Mouse (Mus musculus) spleen, postnatal 4 days (tissue): Measurements from ENCODE around the gene Med13l.

Source experiments
- DNase-seq, 2 experiments: peaks; one replicate each; pipeline ENCODE4 v3.0.0; 2022; ENCODE audit warnings: low spot score in 2 of 2

Gene Med13l

DNA sequence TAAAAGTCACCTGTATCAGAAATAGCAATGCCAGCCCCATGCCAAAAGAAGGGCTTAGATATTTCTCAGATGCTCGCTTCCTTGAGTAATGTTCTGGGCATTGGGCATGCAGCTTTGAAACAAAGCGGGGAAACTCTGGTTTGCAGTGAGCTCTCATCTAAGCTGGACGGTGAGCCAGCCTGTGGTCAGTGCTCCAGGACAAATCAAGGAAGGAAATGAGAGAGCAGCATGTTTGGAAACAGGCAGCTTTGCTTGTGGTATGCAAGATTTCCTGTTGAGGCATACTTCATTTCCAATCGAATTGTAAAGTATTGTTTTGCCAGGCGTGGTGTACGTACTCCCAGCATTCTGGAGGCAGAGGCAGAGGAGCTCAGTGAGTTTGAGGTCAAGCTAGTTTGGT, 95.5 kb downstream of the Med13l start:
- DNase-seq = no peak

DNA sequence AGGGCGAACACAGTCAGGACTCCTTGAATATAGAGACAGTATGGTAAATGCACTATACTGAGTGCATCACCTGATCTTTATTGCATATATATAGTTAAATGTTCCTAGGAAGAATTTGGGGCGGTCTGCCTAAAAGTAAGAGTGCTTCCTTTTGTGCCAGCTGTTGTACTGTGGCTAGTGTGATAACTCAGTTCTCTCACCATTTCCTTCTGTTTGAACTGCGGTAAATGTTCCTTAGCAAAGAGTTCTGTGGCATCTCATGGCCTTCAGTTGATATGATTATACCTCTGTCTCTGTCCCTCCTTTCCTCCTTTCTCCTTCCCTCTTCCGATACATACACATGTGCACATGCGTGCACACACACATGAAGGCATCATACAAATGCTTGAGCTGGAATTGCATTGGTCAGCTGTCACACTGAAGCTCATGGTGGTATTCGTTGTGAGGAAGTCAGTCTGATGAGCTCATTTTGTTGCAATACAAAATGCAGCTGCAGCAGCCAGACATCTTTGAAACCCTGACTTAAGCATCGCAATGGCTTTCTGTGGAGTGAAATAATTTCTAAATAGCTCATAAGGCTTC, 97.9 kb downstream of the Med13l start:
- no peak for DNase-seq

DNA sequence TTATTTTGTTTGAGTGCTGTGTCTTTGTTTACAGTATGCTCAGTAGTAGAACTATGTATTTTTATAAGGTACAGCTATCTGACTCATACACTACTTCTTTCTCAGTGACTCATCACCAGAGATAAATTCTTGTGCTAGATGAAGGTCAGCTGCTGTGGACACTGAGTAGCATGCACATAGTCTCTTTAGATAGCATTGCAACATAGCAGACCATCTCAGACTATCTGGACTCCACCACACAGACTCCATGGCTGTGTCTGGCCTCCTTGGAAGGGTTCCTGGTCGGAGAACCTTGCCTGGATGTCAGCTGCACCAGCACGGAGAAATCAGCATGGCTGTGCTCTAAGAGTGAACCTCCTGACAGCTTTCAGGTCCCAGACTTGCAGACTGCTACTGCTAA, 99.2 kb downstream of the Med13l start:
- DNase-seq = no peak

DNA sequence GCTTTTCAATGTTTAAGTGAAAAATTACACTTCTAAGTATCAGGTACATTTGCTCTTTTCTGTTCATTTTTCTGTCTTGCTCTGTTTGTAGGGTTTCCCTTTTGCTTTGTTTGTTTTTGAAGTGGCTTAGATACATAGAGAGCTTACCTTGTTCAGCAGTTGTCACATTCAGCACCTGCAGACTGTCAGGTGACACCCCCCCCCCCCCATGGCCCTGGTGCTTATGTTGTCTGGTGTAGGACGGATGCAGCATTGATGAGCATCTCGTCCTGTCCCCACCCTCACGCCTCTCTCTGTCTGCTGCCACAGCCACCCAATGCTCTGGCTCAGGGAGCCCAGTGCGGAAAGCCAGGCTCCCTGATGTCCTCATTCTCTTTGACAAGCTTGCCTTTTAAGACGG, 101.3 kb downstream of the Med13l start:
- DNase-seq = no peak

DNA sequence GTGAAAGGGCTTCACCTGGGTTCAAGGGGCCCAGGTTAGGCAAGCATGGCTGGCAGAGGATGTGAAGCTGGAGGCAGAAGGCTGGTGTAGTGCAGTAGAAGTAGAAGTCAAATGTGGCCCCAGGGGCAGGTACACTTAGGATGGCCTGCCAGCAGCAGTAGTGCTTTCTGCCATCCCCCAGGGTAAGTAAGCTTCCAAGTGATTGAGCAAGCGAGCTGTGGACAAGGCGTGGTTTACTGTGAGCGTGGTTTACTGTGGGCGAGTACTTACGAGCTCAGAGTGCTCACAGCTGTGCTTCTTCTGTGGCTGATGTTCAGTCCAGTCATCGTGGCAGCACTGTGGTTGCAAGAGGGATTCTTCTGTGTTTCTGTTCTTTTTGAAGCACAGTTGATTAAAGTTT, 103.5 kb downstream of the Med13l start:
- DNase-seq = no peak

DNA sequence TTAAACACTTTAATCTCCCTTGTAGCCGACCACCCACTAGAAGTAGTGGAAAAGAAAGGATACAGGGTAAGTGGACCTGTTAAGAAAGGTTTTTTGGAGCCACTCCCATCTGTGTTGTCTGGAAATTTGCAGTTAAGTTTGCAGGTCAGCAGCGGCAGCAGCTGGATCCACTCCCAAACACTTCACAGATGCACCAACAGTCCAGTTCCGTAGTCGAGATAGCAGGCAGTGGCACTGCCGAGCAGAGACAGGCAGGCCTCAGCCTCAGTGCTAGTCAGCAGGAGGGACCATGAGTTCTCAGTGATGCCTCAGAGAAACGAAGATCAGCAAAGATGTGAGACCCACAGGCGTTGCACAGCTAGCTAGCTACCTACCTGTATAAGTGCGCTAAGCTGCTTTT, 104.5 kb downstream of the Med13l start:
- DNase-seq = no peak

DNA sequence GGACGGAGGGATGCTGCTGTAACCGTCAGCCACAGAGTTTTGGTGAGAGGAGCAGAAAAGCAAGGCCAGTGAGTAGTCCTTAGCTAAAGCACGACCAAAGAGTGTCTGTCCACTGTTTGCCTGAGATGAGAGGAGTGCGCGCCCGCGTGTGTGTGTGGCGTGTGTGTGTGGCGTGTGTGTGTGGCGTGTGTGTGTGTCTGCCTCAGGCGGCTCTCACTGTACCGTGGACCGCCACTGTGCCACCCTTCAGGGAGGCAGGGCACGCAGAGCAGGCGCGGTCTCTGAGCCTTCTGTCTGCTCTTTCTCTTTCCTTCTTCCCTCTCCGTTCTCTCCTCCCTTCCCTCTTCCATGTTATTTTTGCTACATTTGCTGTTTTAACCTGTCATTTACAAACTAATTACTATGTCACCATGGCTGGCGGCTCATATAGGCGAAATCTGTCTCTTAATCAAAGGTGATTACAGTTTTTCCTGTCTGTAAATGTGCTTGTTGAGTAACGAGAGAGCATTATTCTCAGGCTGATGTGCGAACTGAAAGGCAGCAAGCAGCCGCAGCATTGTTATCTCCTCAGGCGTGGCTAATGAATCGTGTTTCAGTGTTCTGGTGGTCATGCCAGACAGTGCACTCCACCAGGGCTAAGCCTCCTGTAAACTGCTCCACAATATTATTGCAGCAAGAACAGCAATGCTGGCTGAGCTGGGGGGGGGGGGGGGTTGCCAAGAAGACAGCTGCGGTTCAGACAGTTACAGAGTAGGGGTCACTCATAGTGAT, 106.1 kb downstream of the Med13l start:
- DNase-seq = no peak

DNA sequence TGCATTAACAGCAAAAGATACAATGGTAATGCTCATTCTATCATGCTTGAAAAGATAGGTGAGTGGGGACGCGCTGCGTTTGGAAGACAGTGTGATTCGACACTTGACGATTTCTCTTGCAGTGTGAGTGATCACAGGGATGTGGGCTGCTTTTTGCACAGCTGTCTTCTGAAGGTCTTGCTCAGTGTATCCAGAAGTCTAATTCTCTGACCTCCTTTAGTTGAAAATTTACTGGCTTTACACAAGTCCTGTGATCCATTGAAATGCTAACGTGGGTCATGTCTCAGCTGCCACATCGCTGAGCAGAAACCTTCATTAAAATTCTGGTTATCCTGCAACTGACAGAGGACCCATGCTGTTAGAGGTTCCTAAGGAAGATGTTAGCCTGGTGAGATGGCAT, 107.4 kb downstream of the Med13l start:
- DNase-seq = no peak

DNA sequence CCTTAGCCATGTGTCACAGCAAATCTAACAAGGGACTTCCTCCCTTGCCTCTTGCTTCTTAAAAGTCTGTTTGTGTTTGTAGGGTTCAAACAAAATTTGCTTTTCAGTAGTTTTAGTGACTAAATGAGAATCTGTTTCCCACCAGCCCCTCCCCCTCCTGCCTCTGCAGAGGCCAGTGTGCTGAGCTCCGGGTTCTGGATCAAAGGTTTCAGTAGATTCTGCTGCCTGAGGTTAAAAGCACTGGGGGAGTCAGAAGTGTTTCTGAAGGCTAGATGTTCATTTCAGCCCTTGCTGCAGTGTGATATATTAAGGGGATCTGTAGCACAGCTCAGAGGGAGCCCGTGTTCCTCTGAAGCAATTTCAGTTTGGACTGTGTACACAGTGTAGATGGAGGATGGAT, 108.5 kb downstream of the Med13l start:
- DNase-seq = no peak

DNA sequence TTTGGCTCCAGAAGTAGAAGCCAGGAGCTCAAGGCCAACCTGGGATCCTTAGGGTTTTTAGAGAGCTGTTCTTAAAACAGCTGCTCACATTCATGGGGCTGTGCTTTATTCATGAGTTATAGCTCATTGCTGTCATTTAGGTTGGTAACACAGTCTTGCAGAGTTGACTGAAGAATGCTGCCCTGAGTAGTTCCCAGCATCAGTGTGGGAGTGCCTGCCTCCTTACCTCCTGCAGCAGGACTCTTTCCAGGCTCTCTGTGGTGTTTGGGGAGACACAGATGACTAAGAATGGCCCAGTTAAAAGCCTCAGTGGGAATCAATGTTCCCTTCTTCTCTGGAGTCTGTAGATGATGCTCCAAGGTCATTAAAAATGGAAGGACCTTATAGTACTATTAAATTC, 111.6 kb downstream of the Med13l start:
- no peak for DNase-seq

DNA sequence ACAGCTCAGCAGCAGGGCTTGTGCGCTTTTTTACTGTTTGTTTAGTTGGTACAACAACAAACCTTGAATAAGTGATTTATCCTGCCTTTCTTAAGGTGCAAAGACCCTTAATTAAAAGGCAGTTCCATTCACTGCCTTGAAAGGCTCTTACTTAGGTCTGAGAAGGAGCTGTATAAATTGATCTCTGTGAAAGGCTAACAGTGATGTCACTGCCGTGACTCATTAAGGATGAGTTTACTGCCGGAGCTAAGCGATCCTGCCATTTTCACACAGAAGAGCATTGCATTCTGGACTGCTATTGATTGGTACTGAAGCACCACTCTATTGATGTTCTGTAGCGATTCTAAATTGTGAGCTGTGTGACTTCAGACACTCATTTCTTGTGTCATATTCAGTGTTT, 113.4 kb downstream of the Med13l start:
- DNase-seq = no peak

DNA sequence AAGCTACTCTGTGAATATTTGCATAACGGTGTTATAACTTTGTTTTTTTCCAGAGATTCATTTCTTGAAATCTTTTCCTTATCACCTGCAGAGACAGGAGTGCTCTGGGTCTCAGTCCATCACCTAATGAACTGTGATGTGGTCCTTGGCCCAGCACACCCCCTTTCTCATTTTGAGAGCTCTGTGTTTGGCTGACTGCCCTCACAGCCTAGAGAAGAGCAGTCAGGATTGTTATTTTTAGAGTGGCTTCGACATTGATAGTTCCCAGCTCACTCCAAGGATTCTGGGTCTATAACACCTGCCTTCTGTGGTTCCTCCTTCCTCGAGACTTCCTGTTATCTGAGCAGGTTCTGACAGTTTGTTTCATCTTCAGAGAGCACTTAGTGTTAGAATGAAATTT, 113.8 kb downstream of the Med13l start:
- no peak for DNase-seq

DNA sequence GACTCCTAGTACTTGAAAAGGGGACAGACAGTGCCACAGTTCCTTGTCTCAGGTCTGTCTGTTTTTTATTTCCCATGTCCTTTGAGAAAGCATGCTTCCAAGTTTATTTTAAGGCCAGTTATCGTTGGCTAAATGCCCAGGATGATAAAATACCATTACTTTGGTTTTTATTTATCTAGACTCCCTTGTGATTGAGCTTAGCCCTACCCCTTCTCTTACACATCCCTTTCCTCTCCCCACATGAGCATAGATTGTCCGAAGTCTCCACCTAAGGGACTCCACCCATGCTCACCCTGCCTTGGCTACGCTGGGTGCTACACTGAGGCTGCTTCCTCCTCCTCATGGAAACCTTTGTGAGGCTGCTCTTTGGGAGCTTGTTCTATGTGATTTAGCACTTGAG, 115.2 kb downstream of the Med13l start:
- DNase-seq = no peak

DNA sequence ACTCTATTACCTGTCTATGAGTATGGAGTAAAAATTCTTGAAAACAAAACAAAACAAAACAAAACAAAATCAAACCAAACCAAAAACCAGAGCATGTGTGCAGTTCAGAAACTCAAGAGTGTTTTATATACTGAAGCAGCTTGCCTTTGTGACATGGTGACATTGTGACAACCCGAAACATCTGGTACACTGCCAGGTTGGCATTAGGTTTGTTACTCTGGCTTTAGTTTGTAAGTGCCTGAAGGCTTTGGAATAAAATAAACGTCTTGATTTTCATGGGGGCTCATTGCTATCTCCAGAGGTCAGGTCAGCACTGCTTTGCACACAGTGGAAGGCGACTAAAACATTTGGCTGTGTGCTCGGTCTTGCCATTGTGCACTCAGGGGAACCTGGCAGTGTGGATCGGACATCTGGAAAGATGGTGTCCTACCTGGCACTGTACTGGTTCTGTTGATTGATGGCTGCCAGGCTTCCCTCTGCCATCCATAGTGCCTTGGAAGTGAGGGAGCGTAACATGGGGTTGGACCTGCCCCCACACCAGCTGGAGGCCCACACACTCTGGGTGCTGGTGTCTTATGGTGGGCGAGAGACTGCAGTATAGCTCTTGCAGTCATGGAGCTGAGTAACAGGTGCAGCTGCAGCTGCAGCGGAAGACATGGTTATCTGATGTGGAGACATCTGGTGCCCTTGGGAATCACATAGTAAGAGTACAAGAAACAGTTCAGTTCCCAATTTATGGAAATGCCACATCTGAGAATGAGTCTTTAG, 115.9 kb downstream of the Med13l start:
- no peak for DNase-seq

DNA sequence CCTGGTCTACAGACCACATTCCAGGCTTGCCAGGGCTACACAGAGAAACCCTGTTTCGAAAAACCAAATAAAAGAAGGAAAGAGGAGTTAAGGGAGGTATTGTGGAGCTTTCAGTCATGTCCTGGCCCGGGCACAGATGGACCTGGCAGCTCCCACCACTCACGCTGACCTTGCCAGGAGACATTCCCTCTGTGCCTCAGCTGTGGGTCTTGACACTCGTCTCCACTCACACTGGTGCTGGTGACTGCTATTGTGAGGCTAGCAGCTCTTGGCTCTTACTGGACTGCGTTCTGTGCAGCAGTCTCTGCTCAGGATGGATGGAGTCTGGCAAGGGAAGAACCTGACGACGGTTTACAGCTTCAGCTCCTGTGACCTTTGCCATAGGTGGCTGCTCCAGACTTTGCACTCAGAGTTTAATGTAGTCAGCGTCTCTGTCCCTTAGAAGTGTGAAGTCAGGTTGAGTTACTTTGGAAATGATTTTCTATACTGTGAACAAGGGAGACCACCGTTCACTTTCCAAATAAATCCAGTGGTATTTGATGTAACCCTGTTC, 118.9 kb downstream of the Med13l start:
- no peak for DNase-seq

DNA sequence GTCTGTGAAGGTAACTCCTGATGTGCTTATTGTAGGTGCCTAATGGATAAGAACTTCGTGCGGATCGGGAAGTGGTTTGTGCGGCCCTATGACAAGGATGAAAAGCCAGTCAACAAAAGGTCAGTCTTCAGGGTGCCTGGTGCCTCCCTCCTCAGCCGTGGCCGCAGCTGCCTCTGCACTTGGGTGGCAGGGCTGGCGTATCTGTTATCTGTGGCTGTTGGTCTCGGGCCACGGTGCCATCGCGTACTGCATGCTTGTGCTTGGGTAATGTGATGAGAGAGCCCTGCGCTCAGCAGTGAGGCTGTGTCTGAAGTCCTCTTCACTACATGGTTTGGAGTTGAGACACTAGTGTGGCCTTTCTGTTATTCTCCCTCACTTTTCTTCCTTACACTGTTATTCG, 120.4 kb downstream of the Med13l start:
- no peak for DNase-seq

DNA sequence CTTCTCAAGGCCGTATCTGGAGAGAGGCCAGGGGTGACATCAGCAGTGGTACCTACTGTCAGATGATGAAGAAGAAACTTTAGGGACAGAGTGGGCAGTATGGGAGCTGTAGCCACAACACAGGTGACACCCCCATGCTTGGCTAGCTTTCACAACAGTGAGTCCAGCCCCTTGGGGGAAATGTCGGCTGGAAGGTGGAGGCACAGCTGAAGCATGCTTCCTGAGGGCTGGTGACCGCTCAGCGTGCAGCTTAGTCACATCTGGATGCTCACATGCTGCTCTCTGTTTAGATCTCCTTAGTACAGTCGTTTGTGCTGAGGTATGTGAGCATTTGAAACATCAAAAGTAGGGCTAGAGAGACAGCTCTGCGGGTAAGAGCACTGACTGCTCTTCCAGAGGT, 121.5 kb downstream of the Med13l start:
- DNase-seq = peak in 1 of 2 experiments; percentile 35

DNA sequence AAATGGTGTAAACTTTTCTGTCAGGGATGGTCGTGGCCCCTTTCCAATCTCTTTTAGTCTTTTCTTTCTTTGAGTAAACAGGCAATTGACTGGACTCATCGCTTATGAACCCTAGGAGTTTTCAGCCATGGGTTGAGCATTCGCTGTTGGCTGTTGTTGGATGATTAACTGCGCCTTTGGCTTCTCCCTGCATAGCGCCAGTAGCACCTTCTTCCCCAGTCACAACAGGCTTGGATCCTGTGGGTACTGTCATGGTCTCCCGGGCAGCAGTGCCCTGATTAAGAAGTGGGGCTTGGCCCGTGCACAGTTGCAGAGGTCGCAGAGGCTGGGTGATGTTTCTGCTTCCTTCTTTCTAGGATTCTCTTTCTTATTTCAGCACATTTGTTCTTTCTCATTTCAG, 124.7 kb downstream of the Med13l start:
- no peak for DNase-seq

DNA sequence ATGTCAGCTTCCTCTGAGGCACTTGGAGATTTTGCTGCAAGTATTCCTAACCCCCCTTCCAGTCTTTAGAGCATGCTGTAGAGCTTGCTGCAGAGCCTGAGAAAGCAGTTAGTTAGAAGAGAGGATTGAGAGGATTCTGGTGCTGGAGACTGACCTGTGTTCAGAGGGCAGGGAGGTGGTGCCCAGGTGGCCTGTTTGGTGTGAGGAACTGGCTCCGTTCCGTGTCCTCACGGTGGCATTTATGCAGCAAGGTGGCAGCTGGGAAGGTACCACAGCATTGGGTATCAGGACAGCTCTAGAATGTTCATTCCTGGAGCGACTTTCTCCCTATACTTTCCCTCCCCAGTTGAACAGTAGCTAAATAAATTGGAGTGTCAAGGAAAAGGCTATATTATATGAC, 125.5 kb downstream of the Med13l start:
- DNase-seq = no peak

DNA sequence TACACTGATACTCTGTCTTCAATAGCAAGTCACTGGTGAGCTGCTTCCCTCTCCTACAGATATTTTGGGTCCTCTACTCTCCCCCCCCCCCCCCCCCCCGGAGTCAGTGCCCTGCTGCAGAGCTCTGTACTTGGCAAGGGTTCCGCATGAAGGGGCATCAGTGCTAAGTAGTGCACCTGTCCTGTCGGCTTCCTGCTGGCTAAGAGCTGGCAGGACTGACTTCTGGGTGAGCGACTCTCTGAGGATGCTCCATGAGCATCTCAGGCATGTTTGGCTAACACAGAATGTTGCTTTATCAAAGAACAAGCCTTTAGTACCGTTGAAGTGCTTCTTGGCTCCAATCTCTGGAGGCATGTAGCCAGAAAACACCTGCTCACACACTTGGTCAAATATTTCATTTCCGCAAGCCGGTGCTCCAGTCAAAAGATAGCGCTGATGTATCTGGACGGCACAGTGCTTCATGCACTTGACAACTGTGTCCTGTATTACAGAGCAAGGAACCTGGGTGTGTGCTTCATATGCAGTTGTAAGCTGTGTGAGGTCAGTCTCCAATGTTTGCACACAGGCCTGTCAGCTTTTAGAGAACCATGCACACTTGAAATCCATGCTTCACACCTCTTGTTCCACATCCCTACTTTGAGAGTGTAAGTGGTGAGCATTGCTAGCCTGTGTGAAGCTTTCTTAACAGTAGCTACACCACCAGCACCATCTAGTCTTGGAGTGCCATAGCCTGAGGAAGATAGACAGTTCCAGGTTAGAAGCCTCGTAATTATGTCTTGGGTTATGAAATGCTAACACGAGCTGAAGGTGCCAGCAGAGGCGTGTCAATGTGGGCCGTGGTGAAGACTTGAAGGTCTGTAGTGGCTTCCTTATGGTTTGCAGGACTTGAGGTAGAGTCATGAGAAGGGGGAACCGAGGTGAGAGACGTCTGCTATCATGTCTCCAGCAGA, 128.7 kb downstream of the Med13l start:
- DNase-seq = no peak

DNA sequence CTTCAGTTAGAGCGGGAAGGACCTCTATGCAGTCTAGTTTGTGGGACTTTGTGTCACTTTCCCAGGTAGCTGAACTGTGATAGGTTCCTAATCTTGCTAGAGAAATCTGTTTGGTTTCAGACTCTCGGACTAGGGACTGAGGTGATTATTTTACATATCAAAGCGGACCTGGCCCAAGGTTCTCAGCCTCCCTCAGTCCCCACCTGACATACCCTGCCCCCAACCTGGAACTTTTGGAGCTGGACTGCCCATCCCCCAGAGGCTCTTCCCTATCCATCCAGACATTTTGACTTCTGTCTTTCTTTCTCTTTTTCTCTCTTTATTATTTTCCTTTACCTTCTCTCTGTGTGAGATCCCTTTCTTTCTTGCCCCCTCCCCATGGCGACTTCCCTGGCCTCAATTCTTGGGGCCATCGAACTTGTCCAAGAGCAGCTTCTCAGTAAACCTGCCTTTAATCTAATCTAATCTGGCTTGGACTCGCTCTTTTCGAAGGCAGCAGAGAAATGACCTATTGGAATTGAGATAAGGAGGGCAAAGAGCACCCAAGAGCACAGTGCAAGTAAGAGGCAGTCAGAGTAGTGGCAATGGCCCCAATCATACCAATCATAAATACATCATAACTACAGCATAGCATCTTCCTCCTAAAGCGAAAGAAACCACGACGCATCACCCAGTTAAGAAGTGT, 130.7 kb downstream of the Med13l start:
- DNase-seq = no peak
